Mouse (Mus musculus): ENCODE measurements around the gene Gm49450.

Gm49450 gene

GRCm38 (mm10) chr15:98953401-98954356, at the start of gene Gm49450, which contains the start of gene Tuba1a:
TSS of gene Gm49450 (minus strand) at chr15:98953551.
TSS of gene Tuba1a (minus strand) at chr15:98953703.
- no peak for TF ChIP-seq GATA4 (IDR thresholded peaks at IDR 0.05; ENCODE audit: insufficient replicate concordance, low read length)

GRCm38 (mm10) chr15:99001451-99001931, 48.1 kb upstream of the Gm49450 start:
- no peak for TF ChIP-seq GATA4 (IDR thresholded peaks at IDR 0.05; ENCODE audit: insufficient replicate concordance, low read length)

- TF ChIP-seq GATA4 (IDR thresholded peaks at IDR 0.05; ENCODE audit: insufficient replicate concordance, low read length) = no peak
These were observed 47.4 kb upstream of the Gm49450 start for GRCm38 (mm10) chr15:99000535-99001283.

- TF ChIP-seq GATA4 (IDR thresholded peaks at IDR 0.05; ENCODE audit: insufficient replicate concordance, low read length) = no peak
These were observed 45.4 kb upstream of the Gm49450 start for GRCm38 (mm10) chr15:98998775-98999157.

GRCm38 (mm10) chr15:98997938-98998774, 44.8 kb upstream of the Gm49450 start:
- TF ChIP-seq GATA4 (IDR thresholded peaks at IDR 0.05; ENCODE audit: insufficient replicate concordance, low read length) = no peak

DNA sequence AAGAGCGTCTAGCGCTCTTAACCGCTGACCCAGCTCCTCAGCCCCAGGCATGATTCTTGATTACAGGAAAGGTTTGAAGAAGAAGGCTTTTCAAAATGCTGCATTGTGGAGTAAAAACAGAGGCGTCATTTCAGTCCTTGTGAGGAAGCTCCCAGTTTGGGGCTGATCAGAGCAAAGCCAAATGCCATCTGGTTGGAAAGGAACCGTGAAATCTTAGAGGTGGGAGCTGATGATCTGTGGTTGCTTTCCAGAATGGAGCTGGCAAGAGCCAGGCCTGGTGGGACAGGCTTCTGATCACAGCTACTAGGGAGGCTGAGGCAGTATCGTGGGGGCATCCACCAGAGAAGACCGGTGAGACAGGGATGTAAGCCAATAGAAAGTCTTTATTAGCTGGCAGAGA, 43.5 kb upstream of the Gm49450 start:
- TF ChIP-seq GATA4 (IDR thresholded peaks at IDR 0.05; ENCODE audit: insufficient replicate concordance, low read length) = no peak

- no peak for TF ChIP-seq GATA4 (IDR thresholded peaks at IDR 0.05; ENCODE audit: insufficient replicate concordance, low read length)
These were observed 41.7 kb upstream of the Gm49450 start for GRCm38 (mm10) chr15:98994957-98995520.

DNA sequence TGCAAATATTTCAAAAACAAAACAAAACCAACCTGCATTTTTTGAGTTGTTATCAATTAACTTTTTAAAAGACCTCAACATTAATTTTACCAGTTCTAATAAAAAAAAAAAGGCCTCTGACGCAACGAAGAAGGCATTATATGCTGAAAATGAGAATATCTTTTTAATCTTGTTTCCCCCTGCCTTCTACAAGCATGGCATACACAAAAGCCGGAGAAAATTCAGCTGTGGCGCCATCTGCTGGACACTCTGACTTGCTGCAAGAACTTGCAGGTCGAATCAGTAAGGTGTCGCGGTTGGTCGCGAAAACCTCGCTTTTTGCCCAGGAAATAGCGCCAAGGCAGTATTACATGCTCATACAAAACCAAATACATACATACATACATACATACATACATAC, 40.5 kb upstream of the Gm49450 start:
- TF ChIP-seq GATA4 (IDR thresholded peaks at IDR 0.05; ENCODE audit: insufficient replicate concordance, low read length) = no peak

GRCm38 (mm10) chr15:98993093-98993793, 39.9 kb upstream of the Gm49450 start:
- peak; percentile 47; the same call in 1 of the 2 replicates for TF ChIP-seq GATA4 (IDR thresholded peaks at IDR 0.05; ENCODE audit: insufficient replicate concordance, low read length)

- no peak for TF ChIP-seq GATA4 (IDR thresholded peaks at IDR 0.05; ENCODE audit: insufficient replicate concordance, low read length)
These were observed 38.9 kb upstream of the Gm49450 start for GRCm38 (mm10) chr15:98992086-98992912.

- no peak for TF ChIP-seq GATA4 (IDR thresholded peaks at IDR 0.05; ENCODE audit: insufficient replicate concordance, low read length)
These were observed 38.2 kb upstream of the Gm49450 start for GRCm38 (mm10) chr15:98991540-98992050.

- no peak for TF ChIP-seq GATA4 (IDR thresholded peaks at IDR 0.05; ENCODE audit: insufficient replicate concordance, low read length)
These were observed 37.6 kb upstream of the Gm49450 start for GRCm38 (mm10) chr15:98990669-98991539.
